Mouse (Mus musculus) granulocyte monocyte progenitor cell, adult 5-6 weeks (primary cell): ENCODE results near the gene 1700049E17Rik1. TPM values are rescaled to one million over a fixed set of nuclear protein-coding genes. Genes with fewer than 3 reads are reported as not detected.
"Not testable (repeated sequence)": the region's sequence is repeated elsewhere in the genome, so short reads cannot be mapped to it uniquely, and the experiment has no call there.

ENCODE experiments used
- ATAC-seq: replicated peaks from 2 replicates; pipeline ENCODE4 v1.8.0; 2016; ENCODE audit warnings: mild to moderate bottlenecking, moderate TSS enrichment, inconsistent platforms; ENCODE audit not compliant: poor library complexity, severe bottlenecking
- total RNA-seq, 2 experiments: library from RNA; stranded (forward) in 1 of 2; stranded (reverse) in 1 of 2; fragments of 200-712, 200-1000 nt in 1 of 2; fragments of >200 nt in 1 of 2; fragmentation: Nextera tagmentation in 1 of 2; gene quantifications; 2 replicates each; pipeline ENCODE4 v1.2.3; 2014 to 2017

1700049E17Rik1 gene
- total RNA-seq (2014; fragmentation: Nextera tagmentation): not detected in 2 replicates
- total RNA-seq (2017): not detected in 2 replicates

- ATAC-seq: not testable (repeated sequence)
Measured at GRCm38 (mm10) chr14:41924649-41925048, at the start of gene 1700049E17Rik1. Gene 1700049E17Rik1 (plus strand): TSS chr14:41924949.

- ATAC-seq: not testable (repeated sequence)
Measured at GRCm38 (mm10) chr14:41907190-41907589, 17.6 kb upstream of the 1700049E17Rik1 start, which contains the start of gene Gm7980. Gene Gm7980 (minus strand): TSS chr14:41907290.

DNA sequence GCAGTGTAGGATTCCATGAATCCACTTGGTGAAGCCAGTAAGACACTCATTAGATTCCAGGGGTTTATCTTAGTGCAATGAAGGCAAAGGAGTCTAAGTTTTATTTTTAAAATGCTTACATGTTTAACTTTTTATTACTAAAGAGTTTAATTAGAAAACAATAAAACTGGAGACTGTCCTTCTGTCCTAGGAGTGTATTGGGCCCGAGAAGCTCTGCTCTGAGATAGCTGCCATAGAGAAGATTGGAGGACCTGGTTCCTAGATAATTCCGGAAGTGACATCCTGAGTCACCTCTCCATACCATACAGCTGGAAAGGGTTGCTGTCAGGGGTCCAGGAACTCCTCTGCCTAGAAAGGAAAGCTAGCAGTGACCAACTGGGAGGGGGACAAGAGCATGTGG, 18.9 kb downstream of the 1700049E17Rik1 start, which contains the start of gene 1700024B05Rik:
1700024B05Rik (plus strand) TSS at position 301 of the 400 bp plus-strand sequence.
- ATAC-seq: not testable (repeated sequence)

- ATAC-seq: not testable (repeated sequence)
Measured at GRCm38 (mm10) chr14:41964095-41964494, 39.3 kb downstream of the 1700049E17Rik1 start.

GRCm38 (mm10) chr14:41967827-41968226, 43.1 kb downstream of the 1700049E17Rik1 start, which contains the start of gene Gm6401:
Gene Gm6401 (minus strand): TSS chr14:41967927.
- not testable (repeated sequence) for ATAC-seq

GRCm38 (mm10) chr14:41968596-41968995, 43.8 kb downstream of the 1700049E17Rik1 start:
- ATAC-seq: not testable (repeated sequence)

Other genes with a start within 250 kb of the 1700049E17Rik1 start
- not detected in 2 replicates for gene Gm8068, start 223.1 kb upstream of the 1700049E17Rik1 start, total RNA-seq (2014; fragmentation: Nextera tagmentation)
- not detected in 2 replicates for gene Gm8068, start 223.1 kb upstream of the 1700049E17Rik1 start, total RNA-seq (2017)
- gene Gm7929, start 174.3 kb upstream of the 1700049E17Rik1 start, total RNA-seq (2014; fragmentation: Nextera tagmentation): not detected in 2 replicates
- not detected in 2 replicates for gene Gm7929, start 174.3 kb upstream of the 1700049E17Rik1 start, total RNA-seq (2017)
- gene Gm47189, start 152.5 kb upstream of the 1700049E17Rik1 start, total RNA-seq (2014; fragmentation: Nextera tagmentation): not detected in 2 replicates
- not detected in 2 replicates for gene Gm47189, start 152.5 kb upstream of the 1700049E17Rik1 start, total RNA-seq (2017)
- gene Gm7980, start 17.7 kb upstream of the 1700049E17Rik1 start, total RNA-seq (2014; fragmentation: Nextera tagmentation): not detected in 2 replicates
- gene Gm7980, start 17.7 kb upstream of the 1700049E17Rik1 start, total RNA-seq (2017): not detected in 2 replicates
- not detected in 2 replicates for gene 1700024B05Rik, start 19.0 kb downstream of the 1700049E17Rik1 start, total RNA-seq (2014; fragmentation: Nextera tagmentation)
- not detected in 2 replicates for gene 1700024B05Rik, start 19.0 kb downstream of the 1700049E17Rik1 start, total RNA-seq (2017)
- not detected in 2 replicates for gene Gm6401, start 43.0 kb downstream of the 1700049E17Rik1 start, total RNA-seq (2014; fragmentation: Nextera tagmentation)
- not detected in 2 replicates for gene Gm6401, start 43.0 kb downstream of the 1700049E17Rik1 start, total RNA-seq (2017)
- gene Gm3543, start 58.4 kb downstream of the 1700049E17Rik1 start, total RNA-seq (2014; fragmentation: Nextera tagmentation): not detected in 2 replicates
- not detected in 2 replicates for gene Gm3543, start 58.4 kb downstream of the 1700049E17Rik1 start, total RNA-seq (2017)
- not detected in 2 replicates for gene Gm7951, start 192.4 kb downstream of the 1700049E17Rik1 start, total RNA-seq (2014; fragmentation: Nextera tagmentation)
- not detected in 2 replicates for gene Gm7951, start 192.4 kb downstream of the 1700049E17Rik1 start, total RNA-seq (2017)
- gene Gm17027, start 237.7 kb downstream of the 1700049E17Rik1 start, total RNA-seq (2014; fragmentation: Nextera tagmentation): not detected in 2 replicates
- gene Gm17027, start 237.7 kb downstream of the 1700049E17Rik1 start, total RNA-seq (2017): not detected in 2 replicates